Mouse (Mus musculus) kidney, adult 8-10 months (tissue): ENCODE data around the gene Dact3.

Experiments used
- DNase-seq, 2 experiments: peaks; one replicate each; pipeline ENCODE4 v3.0.0; 2022

The Dact3 gene

GRCm38 (mm10) chr7:16918014-16918413 is 42.9 kb downstream of the Dact3 start:
- DNase-seq: no peak

DNA sequence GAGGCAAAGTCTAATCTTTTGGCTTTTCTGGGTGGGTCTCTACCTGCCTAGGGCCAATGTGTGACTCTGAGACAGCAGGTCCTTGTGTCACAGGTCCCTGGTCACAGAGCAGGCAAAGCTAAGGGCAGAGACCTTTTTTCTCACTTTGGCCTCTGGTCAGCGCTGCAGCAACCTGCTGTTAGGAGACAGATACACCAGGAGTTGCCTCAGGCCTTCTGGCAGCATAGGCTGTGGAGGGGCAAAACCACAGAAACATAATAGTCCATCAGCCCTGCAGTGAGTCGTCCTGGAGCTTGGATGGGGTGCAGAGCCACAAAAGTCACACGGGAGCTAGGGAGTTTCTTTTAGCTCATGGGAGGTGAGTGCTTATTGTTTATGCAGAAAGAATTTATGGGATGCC is 43.6 kb downstream of the Dact3 start:
- no peak for DNase-seq

GRCm38 (mm10) chr7:16919395-16920149 is 44.5 kb downstream of the Dact3 start:
- DNase-seq: no peak

DNA sequence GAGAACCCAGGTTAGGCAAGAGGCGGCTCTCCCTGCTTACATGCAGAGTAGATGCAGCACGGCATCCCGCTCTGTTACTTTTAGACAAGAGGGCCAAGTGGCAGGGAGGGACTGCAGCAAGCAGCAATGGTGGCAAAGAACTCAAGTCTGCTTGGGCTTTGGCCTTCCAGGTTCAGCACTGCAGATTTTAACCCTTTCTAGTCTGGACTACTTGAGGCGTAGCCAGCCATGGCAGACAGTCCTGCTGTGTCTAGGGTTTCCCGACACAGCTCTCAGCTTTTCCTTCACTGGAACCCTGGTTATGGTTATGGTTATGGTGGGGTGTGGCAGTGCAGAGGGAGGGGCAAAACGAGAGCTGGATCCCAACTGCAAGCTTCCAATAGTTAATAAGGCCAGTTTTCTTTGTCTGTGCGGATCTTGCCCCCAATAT is 45.0 kb downstream of the Dact3 start:
- no peak for DNase-seq

DNA sequence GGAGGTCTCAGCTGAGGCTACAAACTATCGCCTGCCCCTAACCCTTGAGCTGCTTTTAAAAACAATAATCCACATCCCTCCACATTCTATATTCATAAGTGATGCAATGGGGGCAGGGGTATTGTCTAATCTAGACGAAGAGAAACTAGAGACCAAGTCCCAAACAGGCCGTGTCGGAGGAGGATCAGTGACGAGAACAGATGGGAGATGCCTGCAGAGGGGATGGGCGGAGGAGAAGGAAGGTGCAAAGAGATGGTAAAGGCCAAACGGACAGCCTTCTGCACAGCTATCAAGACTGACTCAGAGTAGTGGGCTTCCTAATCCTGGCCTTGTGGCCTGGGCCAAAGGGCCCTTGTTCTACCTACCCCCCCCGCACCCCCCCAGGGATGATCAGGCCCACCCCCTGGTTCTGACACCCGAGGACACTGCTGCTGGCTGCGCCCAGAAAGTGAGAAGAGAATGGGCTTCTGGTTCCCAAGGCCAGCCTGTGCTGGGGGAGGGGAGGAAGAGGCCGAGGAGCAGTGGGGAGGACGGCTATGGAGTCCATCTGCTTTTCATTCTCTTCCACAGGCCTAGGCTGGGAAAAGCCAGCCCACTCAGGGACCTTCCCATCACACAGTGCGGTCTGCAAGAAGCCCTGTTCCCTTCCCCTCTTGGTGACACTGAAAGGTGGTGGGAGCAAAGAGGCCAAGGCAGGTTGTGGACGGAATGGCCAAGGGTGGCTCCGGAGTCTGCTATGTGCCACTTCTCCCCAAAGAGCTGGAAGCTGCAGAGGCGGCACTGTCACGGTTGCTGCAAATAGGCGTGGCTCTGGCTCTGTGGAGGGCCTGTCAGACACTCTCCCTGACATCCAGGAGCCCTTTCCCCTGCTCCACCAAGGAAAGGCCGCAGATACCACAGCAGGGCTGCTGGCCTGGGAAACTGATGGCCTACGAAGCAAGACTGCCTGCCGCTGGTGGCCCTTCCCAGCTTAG is 46.0 kb downstream of the Dact3 start:
- no peak for DNase-seq

DNA sequence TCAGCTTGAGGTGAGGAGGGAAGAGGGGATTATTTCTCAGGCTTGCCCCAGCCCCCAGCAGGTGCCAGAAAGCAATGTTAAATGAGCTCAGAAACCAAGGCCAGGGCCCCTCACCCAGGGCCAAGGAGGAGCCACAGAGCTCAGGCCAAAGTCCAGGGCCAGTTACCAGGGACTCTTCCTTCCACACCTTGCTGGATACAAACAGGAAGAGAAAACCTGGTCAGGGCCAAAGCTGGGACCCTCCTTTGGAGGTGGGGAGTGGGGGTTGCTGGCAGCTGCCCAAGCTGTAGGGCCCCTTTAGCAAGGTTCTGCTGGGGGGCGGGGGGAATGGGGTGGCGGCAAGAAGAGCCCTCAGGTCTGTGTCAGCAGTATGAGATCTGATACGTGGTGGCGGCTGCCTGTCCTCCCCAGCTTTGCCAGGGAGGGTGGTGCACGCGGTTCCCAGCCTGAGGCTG is 46.8 kb downstream of the Dact3 start:
- peak in 1 of 2 experiments; percentile 63 for DNase-seq

- DNase-seq: peak in 1 of 2 experiments; percentile 53
Observed at GRCm38 (mm10) chr7:16922360-16922973, 47.4 kb downstream of the Dact3 start.

GRCm38 (mm10) chr7:16923283-16924036 is 48.3 kb downstream of the Dact3 start:
- DNase-seq: peak in 1 of 2 experiments; percentile 39

DNA sequence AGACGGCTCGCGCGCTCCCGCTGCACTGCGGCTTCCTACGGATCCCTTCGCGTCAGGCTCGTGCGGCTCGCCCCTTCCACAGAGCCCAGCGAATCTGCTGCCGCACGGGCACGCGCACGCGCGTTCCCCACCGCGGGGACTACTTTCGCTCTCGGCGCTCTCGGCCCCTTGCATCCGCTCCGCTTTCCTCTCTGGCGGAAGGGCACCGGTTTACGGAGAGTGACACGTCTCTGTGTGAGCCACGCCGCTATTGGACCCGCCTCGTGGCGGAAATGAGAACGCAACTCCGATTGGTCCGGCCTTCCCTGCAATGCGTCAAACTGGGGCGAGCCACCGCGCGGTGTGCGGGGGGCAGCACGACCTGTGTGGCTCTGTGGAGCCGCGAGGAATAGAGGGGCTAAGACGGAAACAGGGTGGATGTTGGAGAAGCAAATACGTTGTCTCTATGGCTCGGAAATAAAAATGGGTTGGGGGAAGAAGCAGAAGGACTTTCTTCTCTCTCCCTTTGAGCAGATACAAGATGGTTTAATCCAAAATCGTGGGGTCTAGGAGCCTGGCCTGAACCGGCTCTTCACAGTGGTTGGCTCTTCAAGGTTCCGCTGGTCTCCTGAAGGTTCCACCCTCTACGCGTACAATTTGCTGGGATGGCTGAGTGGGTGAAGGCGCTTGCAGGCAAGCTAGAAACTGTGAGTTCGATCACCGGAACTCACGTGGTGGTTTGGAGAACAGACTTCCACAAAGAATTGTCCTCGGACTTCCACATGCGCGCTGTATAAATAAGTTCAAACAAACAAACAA is 49.1 kb downstream of the Dact3 start, which contains the start of gene Calm3:
Gene Calm3 (minus strand): TSS at position 78 of the 798 bp plus-strand sequence.
- peak; percentile 99 for DNase-seq

- DNase-seq: no peak
Observed at GRCm38 (mm10) chr7:16928341-16928740, 53.2 kb downstream of the Dact3 start.

GRCm38 (mm10) chr7:16930850-16931249 is 55.7 kb downstream of the Dact3 start:
- peak in 1 of 2 experiments; percentile 80 for DNase-seq

DNA sequence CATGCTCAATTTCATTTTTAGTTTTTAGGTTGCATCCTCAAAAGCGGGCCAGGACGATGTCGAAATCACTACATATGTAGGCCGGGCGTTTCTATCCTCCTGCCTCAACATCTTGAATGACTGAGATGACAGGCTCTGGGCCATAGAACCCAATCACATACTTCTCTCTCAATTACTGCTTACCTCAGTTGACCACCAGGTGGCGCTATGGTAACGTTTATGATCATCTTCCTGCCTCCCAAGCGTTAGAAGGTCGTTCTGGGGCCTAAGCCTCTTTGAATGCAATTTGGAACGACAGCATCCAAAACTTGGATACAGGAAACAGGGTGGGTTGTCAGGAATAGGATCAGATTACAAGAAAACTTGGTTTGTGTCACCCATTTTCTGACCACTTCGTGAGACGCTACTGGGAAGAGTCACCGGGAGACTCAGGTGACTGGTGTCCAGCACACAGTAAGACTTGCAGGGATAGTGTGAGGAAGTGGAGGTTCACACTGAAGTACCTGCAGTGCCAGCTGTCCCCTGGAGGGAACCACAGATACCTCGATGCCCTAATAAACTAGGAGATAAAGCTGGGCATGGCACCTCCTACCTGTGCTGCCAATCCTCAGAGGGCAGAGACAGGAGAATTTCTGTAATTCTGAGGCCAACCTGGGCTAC is 57.0 kb downstream of the Dact3 start:
- DNase-seq: peak; percentile 71 to 89

GRCm38 (mm10) chr7:16932704-16933577 is 57.8 kb downstream of the Dact3 start:
- peak in 1 of 2 experiments; percentile 43 for DNase-seq
